8 mouse cellular contexts compared by ENCODE assay signal in genomic region chr11:88233528-88234427, GRCm38 (mm10). TPM values are rescaled to one million over a fixed set of nuclear protein-coding genes. Genes with fewer than 3 reads are reported as not detected.
DNase-seq lines count a peak whose midpoint lies in the region; ATAC-seq lines count a peak whose summit lies in the region.

No protein-coding gene starts in this region.

- intact Hi-C loops in left cerebral cortex, postnatal 25 days (cut with DNase I), result no loop called here

- H3K9me3 ChIP-seq in forebrain, embryonic 10.5 days, result no peaks in the 10 kb centered on the region
- no peaks in the 10 kb centered on the region for H3K9me3 ChIP-seq in midbrain, embryonic 13.5 days

- WGBS in forebrain, embryonic 10.5 days, result 40% methylated on average over 17 of the region's 17 CpGs
- WGBS in midbrain, embryonic 13.5 days, result 40% methylated on average over 17 of the region's 17 CpGs

- H3K27me3 ChIP-seq in forebrain, embryonic 10.5 days (ENCODE audit: poor library complexity, severe bottlenecking), result peaks cover 58% of the 10 kb centered on the region
- H3K27me3 ChIP-seq in midbrain, embryonic 13.5 days, result no peaks in the 10 kb centered on the region

- no peak overlapping the region for H3K4me2 ChIP-seq in midbrain, embryonic 13.5 days (replicated peaks)

- DNase-seq in kidney, adult 11 months, result peak; percentile 30
- no peak for DNase-seq in kidney, adult 18-20 months
- DNase-seq in forebrain, embryonic 10.5 days (ENCODE audit: extremely low spot score, low spot score), result no peak
- DNase-seq in kidney, postnatal 10 days, result peak; percentile 63
- DNase-seq in thymus, postnatal 36 days, result peak; percentile 33 to 54
- no peak for DNase-seq in urinary bladder, postnatal 25 days (ENCODE audit: low spot score)
- DNase-seq in left cerebral cortex, postnatal 25 days (ENCODE audit: low spot score in 2 of 2), result no peak

- H3K4me1 ChIP-seq in forebrain, embryonic 10.5 days, result peaks cover 67% of the 10 kb centered on the region
- peaks cover 50% of the 10 kb centered on the region for H3K4me1 ChIP-seq in midbrain, embryonic 13.5 days (replicated peaks)

- no peak overlapping the region for H3K4me3 ChIP-seq in forebrain, embryonic 10.5 days
- no peak overlapping the region for H3K4me3 ChIP-seq in midbrain, embryonic 13.5 days (replicated peaks)

- 0 out of 2 replicates have a peak overlapping the region, but pooled peaks have one; percentile 32 for H3K9ac ChIP-seq in midbrain, embryonic 13.5 days (replicated peaks)

- ATAC-seq in midbrain, embryonic 13.5 days, result peak; percentile 46; the same call in 1 of the 2 replicates

- peak overlapping the region; percentile 90 for H3K27ac ChIP-seq in forebrain, embryonic 10.5 days
- H3K27ac ChIP-seq in midbrain, embryonic 13.5 days, result peak overlapping the region; percentile 76

- H3K36me3 ChIP-seq in forebrain, embryonic 10.5 days (replicated peaks), result no peaks in the 10 kb centered on the region
- H3K36me3 ChIP-seq in midbrain, embryonic 13.5 days, result no peaks in the 10 kb centered on the region

RNA-seq across cellular contexts. Expression of gene Mrps23, which starts 29.6 kb away (rescaled TPM):
- polyA plus RNA-seq in forebrain, embryonic 10.5 days (2016; fragmentation: Nextera tagmentation; extraction: Ambion mirVana), result 65.5 and 72.6 TPM in 2 replicates
- 68.6 and 69.8 TPM in 2 replicates for polyA plus RNA-seq in midbrain, embryonic 13.5 days (2015; fragmentation: Nextera tagmentation; extraction: Ambion mirVana)
- 10 to 100 TPM; 73.6 to 74.5 TPM for total RNA-seq in left cerebral cortex, postnatal 25 days (2021)

Comparison
In these comparisons a context has a peak if more than half of its experiments do, and no peak if none do; other contexts are left out.
1. DNase-seq: peak in kidney, adult 11 months (single experiment), kidney, postnatal 10 days (single experiment) and thymus, postnatal 36 days (2 of 2); none in kidney, adult 18-20 months (single experiment), forebrain, embryonic 10.5 days (single experiment), urinary bladder, postnatal 25 days (single experiment) and left cerebral cortex, postnatal 25 days (0 of 2).